Mouse (Mus musculus): ENCODE measurements around the gene Cnr2.

DNA sequence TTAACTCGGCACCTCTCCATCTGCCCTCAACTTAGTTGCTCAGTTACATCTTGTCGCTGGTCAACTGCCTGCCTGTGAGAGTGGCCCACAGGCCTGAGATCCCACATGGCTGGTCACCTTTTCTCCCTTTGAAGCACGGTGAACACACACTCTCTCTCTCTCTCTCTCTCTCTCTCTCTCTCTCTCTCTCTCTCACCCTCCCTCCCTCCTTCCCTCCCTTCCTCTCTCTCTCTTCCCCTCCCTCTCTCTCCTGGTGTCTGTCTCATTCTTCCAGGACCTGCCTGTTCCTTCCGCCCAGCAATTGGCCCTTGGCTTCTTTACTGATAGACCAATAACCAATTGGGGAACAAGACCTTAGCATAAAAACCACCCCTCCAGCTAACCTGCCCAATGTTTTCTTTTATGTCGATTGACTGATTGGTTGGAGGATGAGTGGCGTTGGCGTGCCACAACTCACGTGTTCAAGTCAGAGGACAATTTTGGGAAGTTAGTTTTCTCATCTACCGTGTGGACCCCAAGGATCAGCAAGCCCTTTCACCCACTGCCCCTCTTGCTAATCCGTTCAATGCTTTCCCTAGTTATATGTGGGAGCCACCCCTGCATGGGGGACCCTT lies 31.1 kb downstream of the Cnr2 start:
- no peak for TF ChIP-seq CTCF (IDR thresholded peaks at IDR 0.05; ENCODE audit: control insufficient read depth, insufficient read depth, insufficient replicate concordance, low read depth, low read length)
- TF ChIP-seq POLR2A (IDR thresholded peaks at IDR 0.05; ENCODE audit: control insufficient read depth, low read depth, low read length), result no peak
